Mouse (Mus musculus) gastrocnemius, postnatal 14 days (tissue): ENCODE data around the gene Tex37. TPM values are rescaled to one million over a fixed set of nuclear protein-coding genes. Genes with fewer than 3 reads are reported as not detected.

Experiments used
- DNase-seq: peaks from one replicate; pipeline ENCODE4 v3.0.0; 2021; ENCODE audit warnings: mixed read lengths
- intact Hi-C: fragments of 180-260 bp; cut with DNase I; formaldehyde crosslinking; loops from one replicate; pipeline ENCODE4 v1.15.1; 2025; ENCODE audit warnings: low total_unique reads
- total RNA-seq, 2 experiments: library from RNA; stranded (reverse); gene quantifications; 2 replicates each; pipeline ENCODE4 v1.2.3; 2021

The Tex37 gene
- total RNA-seq, 2 experiments from 2014 or later = not detected

- intact Hi-C loops = no loop called here
- DNase-seq = no peak
Observed at GRCm38 (mm10) chr6:70899594-70900003, 19.1 kb downstream of the Tex37 start.

GRCm38 (mm10) chr6:70898166-70898565, 20.6 kb downstream of the Tex37 start:
- no peak for DNase-seq
- intact Hi-C loops = no loop called here

- DNase-seq = no peak
- intact Hi-C loops = no loop called here
Observed at GRCm38 (mm10) chr6:70887993-70888392, 30.7 kb downstream of the Tex37 start.

- intact Hi-C loops = loop anchor here (2.0 kb wide), 1 partner anchor 68 kb away; no protein-coding TSS in a partner anchor
- DNase-seq = peak; percentile 48
Observed at GRCm38 (mm10) chr6:70880714-70881304, 37.9 kb downstream of the Tex37 start.

GRCm38 (mm10) chr6:70875017-70875416, 43.7 kb downstream of the Tex37 start:
- intact Hi-C loops = no loop called here

GRCm38 (mm10) chr6:70874035-70874775, 44.5 kb downstream of the Tex37 start:
- DNase-seq = no peak
- intact Hi-C loops = no loop called here

More at GRCm38 (mm10) chr6:70875017-70875416, 43.7 kb downstream of the Tex37 start:
- DNase-seq = no peak

- intact Hi-C loops = no loop called here
Observed at GRCm38 (mm10) chr6:70872570-70872969, 46.2 kb downstream of the Tex37 start.

GRCm38 (mm10) chr6:70872128-70872527, 46.6 kb downstream of the Tex37 start:
- no peak for DNase-seq
- intact Hi-C loops = no loop called here

More at GRCm38 (mm10) chr6:70872570-70872969, 46.2 kb downstream of the Tex37 start:
- DNase-seq = no peak

GRCm38 (mm10) chr6:70871511-70871980, 47.2 kb downstream of the Tex37 start:
- intact Hi-C loops = no loop called here
- no peak for DNase-seq

- no peak for DNase-seq
- intact Hi-C loops = no loop called here
Observed at GRCm38 (mm10) chr6:70867297-70867696, 51.4 kb downstream of the Tex37 start.

- no peak for DNase-seq
- intact Hi-C loops = no loop called here
Observed at GRCm38 (mm10) chr6:70866761-70867160, 52.0 kb downstream of the Tex37 start.

- intact Hi-C loops = no loop called here
- DNase-seq = no peak
Observed at GRCm38 (mm10) chr6:70864285-70864684, 54.4 kb downstream of the Tex37 start.

Other genes starting within 250 kb of the Tex37 start
- 1 to 10 TPM; 8.5 to 9.4 TPM for gene Rpia, start 126.7 kb downstream of the Tex37 start, total RNA-seq
- 1 to 10 TPM; 7.0 to 9.5 TPM for gene Eif2ak3, start 74.4 kb downstream of the Tex37 start, total RNA-seq
- not detected for gene Foxi3, start 37.6 kb upstream of the Tex37 start, total RNA-seq
- 1 to 10 TPM; 5.9 to 6.2 TPM for gene Thnsl2, start 225.5 kb upstream of the Tex37 start, total RNA-seq